Mouse (Mus musculus) megakaryocyte, embryonic 14.5 days (primary cell): ENCODE results near the gene Ntn5. TPM values are rescaled to one million over a fixed set of nuclear protein-coding genes. Genes with fewer than 3 reads are reported as not detected.
A peak's percentile ranks its signal among the peaks of the same experiment; 100 is the strongest.

Source experiments
- H3K27me3 ChIP-seq: replicated peaks from 2 replicates; pipeline ENCODE3; 2012; ENCODE audit warnings: inconsistent platforms
- H3K36me3 ChIP-seq: replicated peaks from 2 replicates; pipeline ENCODE3; 2012; ENCODE audit warnings: low read length, inconsistent platforms, mixed read lengths
- H3K4me1 ChIP-seq: 2 replicates; pipeline ENCODE4 v1.6.1; 2012; ENCODE audit warnings: inconsistent platforms
- H3K4me3 ChIP-seq: replicated peaks from 2 replicates; pipeline ENCODE3; 2012; ENCODE audit warnings: moderate library complexity, mild to moderate bottlenecking, inconsistent platforms
- H3K9me3 ChIP-seq: 2 replicates; pipeline ENCODE4 v1.6.1; 2012; ENCODE audit warnings: inconsistent platforms
- FLI1 ChIP-seq: IDR thresholded peaks from 2 replicates; pipeline ENCODE4 v1.6.1; 2012; ENCODE audit warnings: low read length, inconsistent platforms, mixed read lengths
- GATA1 ChIP-seq: IDR thresholded peaks from 3 replicates; pipeline ENCODE4 v1.6.1; 2012; ENCODE audit warnings: mixed read lengths, low read length, inconsistent platforms, borderline replicate concordance
- polyA plus RNA-seq: library from polyadenylated mRNA; stranded (reverse); fragments of >175 nt; gene quantifications from 2 replicates; pipeline ENCODE4 v1.2.3, GENCODE M21; 2012; ENCODE audit warnings: low replicate concordance; ENCODE audit not compliant: insufficient read depth

The Ntn5 gene
- polyA plus RNA-seq, 1 experiment, result not detected

DNA sequence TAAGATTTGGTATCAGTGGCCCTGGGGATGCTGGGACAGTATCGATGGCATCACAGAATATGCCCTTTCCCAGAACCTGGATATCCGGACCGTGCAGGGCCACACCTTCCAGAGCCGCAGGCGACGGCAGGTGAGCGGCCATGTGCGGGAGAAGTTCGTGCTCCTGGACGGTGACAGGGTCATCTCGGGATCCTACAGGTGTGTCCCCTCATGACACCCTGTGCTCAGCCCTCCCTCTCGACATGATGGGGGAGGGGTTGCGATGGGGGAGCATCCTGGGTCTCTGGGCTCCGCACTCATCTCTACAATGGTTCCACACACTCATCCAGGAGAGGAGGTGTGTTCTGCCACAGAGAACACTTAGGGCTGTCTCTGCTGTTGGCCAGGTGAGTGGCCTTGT, 40.0 kb downstream of the Ntn5 start:
- Histone ChIP-seq H3K4me1 (peaks cover 67% of the 10 kb centered on the region), H3K36me3 (peaks cover 98% of the 10 kb centered on the region), H3K4me3 (no peak overlapping the region), H3K27me3 (no peaks in the 10 kb centered on the region), H3K9me3 (no peaks in the 10 kb centered on the region)
- TF ChIP-seq FLI1 (no peak), GATA1 (no peak)

DNA sequence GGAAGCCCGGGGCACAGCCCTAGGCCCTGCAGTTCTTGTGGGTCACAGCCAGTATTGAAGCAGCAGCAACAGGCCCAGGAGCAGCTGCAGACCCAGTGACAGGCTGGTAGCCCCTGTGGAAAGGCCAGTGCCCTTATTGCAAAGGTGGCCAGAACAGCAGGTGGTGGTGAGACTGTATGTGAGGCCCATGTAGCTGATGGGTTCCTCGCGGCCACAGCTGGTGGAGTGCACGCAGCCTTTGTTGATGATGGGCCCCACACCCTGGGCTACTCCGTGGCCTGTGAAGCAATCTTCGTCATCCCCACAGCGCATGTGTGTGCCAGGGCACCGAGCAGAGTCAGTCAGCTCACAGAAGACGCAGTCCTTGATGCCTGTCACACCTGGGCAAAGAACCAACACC, 41.3 kb downstream of the Ntn5 start:
- peaks cover 98% of the 10 kb centered on the region for H3K36me3 ChIP-seq
- H3K4me3 ChIP-seq, result no peak overlapping the region
- peaks cover 62% of the 10 kb centered on the region for H3K4me1 ChIP-seq
- no peaks in the 10 kb centered on the region for H3K27me3 ChIP-seq
- H3K9me3 ChIP-seq, result no peaks in the 10 kb centered on the region
- no peak for TF ChIP-seq FLI1
- no peak for TF ChIP-seq GATA1

DNA sequence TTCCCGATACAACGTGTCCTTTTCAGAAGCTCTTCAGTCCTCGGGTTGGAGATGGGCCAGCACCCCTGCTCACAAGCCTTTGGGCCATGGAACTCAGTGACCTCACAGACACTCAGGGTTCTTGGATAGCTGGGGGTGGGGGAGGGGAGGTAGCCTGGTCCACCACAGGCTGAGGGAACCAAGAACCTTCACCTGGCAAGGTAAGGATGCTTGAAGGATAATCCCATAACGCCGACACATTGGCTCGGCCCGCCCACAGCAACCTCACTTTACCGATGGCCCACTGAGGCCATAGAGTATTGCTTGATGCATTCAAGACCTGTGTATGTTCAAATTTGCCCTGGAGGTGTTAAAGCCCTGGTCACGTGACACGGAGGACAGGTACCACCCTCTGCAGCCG, 41.9 kb downstream of the Ntn5 start, which contains the start of gene Spaca4:
Spaca4 (minus strand) TSS at position 101 of the 400 bp plus-strand sequence.
- Histone ChIP-seq H3K9me3 (no peaks in the 10 kb centered on the region), H3K36me3 (peaks cover 92% of the 10 kb centered on the region), H3K4me3 (no peak within 1 kb of the TSS), H3K4me1 (peaks cover 62% of the 10 kb centered on the region), H3K27me3 (no peaks in the 10 kb centered on the region)
- TF ChIP-seq FLI1 (no peak), GATA1 (no peak)

DNA sequence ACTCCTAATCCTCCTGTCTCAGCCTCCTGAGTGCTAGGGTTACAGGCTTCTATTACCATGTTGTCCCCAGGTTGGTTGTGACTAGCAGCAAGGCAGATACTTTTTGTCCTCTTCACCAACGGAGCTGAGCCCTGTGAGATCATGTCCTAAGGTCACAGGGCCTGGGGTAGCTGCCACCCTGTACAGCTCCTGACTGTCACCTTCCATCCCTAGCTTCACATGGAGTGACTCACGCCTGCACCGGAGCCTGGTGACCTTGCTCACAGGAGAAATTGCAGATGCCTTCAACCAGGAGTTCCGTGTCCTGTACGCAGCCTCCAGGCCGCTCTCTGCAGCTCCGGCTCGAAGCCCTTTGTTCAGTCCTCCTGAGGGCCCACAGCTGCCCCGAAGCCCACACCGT, 42.6 kb downstream of the Ntn5 start:
- no peaks in the 10 kb centered on the region for H3K27me3 ChIP-seq
- no peaks in the 10 kb centered on the region for H3K9me3 ChIP-seq
- H3K36me3 ChIP-seq, result peaks cover 85% of the 10 kb centered on the region
- no peak overlapping the region for H3K4me3 ChIP-seq
- peaks cover 62% of the 10 kb centered on the region for H3K4me1 ChIP-seq
- TF ChIP-seq GATA1 (no peak), FLI1 (no peak)

DNA sequence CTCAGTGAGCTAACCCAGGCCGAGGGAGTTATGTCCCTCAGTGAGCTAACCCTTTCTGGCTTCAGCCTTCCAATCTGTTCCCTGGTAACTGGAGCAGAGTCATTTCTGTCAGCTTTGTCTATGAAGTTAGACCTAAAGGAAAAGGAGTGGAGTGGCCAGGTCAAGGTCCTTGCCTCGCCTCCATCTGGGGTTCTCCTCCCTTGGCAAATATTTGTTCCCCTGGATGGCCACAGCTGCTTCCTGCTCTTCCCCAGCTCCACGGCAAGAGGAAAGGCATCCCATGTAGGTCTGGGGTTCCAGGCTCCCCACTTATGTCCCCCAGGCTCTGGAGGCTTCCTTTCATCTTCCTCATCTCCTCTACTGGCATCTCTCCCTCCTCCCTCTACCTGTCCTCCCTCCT, 43.8 kb downstream of the Ntn5 start:
- no peaks in the 10 kb centered on the region for H3K27me3 ChIP-seq
- no peak for TF ChIP-seq GATA1
- TF ChIP-seq FLI1, result no peak
- no peaks in the 10 kb centered on the region for H3K9me3 ChIP-seq
- H3K4me1 ChIP-seq, result peaks cover 61% of the 10 kb centered on the region
- H3K4me3 ChIP-seq, result no peak overlapping the region
- peaks cover 73% of the 10 kb centered on the region for H3K36me3 ChIP-seq

DNA sequence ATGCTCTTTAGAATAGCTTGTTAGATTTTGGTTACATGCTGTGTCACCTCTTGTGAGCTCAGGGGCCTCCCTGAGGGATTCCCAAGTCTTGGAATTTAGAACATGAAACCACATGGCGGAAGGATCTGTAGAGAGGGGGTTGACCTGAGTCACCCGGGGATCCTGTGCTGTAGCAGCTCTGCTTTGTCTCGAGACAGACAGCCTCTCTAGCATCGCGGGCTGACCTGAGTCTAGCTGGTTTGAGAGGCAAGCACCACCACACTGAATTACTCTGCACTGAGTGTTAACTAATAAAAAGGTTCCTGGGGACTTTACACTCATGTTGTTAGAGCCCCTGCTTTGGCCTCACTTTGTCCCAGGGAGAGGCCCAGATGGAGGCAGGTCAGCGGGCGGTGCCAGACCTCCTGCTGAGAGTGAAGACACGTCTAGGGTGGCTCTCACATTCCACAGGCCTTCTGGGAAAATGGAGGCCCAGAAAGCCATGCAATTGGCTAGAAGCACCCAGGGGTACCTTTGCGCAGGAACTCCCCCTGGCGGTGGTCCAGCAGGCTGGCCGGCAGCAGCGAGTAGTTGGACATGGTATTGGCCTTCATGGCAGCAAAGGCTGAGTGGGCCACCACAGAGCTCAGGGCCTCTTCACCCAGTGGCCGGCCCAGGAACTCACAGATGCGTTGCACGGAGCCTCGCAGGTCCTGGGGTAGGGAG, 47.1 kb downstream of the Ntn5 start:
- Histone ChIP-seq H3K9me3 (no peaks in the 10 kb centered on the region), H3K36me3 (peaks cover 40% of the 10 kb centered on the region), H3K4me3 (no peak overlapping the region), H3K27me3 (peaks cover 7% of the 10 kb centered on the region), H3K4me1 (peaks cover 48% of the 10 kb centered on the region)
- TF ChIP-seq FLI1, result no peak
- no peak for TF ChIP-seq GATA1

DNA sequence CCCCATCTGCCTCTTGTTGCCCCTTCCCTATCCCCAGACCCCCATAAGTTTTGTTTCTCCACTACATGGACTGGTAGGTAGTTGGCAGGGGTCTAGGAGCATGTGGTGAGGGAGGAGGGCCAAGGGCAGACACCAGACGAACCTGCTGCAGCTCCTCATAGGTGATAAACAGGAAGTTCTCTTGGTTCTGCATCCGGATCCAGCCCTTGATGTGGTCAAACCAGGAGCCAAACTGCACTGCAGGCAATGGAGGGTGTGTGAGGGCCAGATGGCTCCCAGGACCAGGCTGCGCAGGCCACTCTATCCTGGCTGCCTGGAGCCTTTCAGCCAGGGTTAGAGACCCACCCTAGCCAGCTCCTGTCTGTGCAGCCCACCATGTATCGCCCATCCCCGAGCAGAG, 49.7 kb downstream of the Ntn5 start:
- TF ChIP-seq GATA1, result no peak
- TF ChIP-seq FLI1, result no peak
- Histone ChIP-seq H3K9me3 (no peaks in the 10 kb centered on the region), H3K4me3 (no peak overlapping the region), H3K36me3 (peaks cover 17% of the 10 kb centered on the region), H3K4me1 (peaks cover 33% of the 10 kb centered on the region), H3K27me3 (peaks cover 7% of the 10 kb centered on the region)

DNA sequence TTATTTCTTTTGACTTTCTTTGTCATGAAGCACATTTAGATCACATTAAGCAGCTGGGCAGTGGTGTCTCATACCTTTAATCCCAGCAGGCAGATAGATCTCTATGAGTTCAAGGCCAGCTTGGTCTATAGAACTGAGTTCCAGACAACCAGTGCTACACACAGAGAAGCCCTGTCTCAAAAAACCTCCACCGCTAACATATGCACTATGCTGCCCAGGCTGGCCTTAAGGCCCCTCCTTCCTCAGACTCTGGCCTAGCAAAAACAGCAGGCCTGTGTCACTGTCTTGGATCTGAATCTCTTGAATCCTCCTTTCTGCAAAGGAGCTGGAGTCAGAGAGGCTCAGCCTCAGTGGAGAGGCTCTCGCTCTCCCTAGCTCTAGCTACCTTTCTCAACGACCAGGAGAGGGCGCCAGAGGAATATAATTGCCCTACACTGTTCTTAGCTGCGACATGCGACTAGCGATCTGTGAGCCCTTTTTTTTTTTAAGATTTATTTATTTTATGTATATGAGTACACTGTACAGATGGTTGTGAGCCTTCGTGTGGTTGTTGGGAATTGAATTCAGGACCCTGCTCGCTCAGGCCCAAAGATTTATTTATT, 55.4 kb downstream of the Ntn5 start:
- Histone ChIP-seq H3K4me1 (peaks cover 24% of the 10 kb centered on the region), H3K27me3 (peaks cover 24% of the 10 kb centered on the region), H3K4me3 (no peak overlapping the region), H3K9me3 (no peaks in the 10 kb centered on the region), H3K36me3 (no peaks in the 10 kb centered on the region)
- TF ChIP-seq GATA1 (no peak), FLI1 (no peak)

DNA sequence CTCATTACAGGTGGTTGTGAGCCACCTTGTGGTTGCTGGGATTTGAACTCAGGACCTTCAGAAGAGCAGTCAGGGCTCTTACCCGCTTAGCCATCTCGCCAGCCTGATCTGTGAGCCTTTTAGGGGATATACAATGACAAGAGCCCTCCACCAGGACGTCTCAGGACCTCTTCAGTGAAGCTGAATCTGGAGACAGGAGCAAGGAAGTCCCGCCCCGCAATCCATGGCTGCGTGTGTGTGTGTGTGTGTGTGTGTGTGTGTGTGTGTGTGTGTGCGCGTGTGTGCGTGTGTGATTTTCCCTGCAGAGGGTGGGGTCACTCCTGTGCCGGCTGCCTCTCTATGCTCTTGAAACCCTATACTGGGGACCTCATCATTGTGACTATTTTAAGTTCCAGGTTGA, 56.0 kb downstream of the Ntn5 start:
- peaks cover 27% of the 10 kb centered on the region for H3K27me3 ChIP-seq
- H3K4me3 ChIP-seq, result no peak overlapping the region
- peaks cover 24% of the 10 kb centered on the region for H3K4me1 ChIP-seq
- no peaks in the 10 kb centered on the region for H3K9me3 ChIP-seq
- no peaks in the 10 kb centered on the region for H3K36me3 ChIP-seq
- TF ChIP-seq GATA1 (no peak), FLI1 (no peak)

DNA sequence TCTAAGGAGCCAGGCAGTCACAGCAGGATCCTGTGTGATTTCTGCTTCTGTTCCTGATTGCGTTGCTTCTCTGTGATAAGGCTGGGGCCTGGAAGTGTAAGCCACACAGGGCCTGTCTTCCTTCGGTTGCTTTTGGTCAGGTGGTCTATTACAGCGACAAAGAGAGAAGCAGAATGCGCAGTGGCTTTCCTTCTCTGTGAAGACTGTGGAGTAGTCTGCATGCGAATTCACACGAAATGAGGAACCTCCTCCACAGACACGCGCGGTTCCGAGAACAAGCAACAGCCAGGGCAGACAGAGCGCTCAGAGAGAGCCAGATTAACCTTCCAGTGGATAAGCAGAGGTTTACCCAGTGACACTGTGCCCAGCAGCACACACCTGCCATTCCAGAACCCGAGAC, 57.5 kb downstream of the Ntn5 start:
- peaks cover 24% of the 10 kb centered on the region for H3K4me1 ChIP-seq
- peaks cover under 1% of the 10 kb centered on the region; the same call in 1 of the 2 replicates for H3K9me3 ChIP-seq
- H3K4me3 ChIP-seq, result peak overlapping the region; percentile 90
- TF ChIP-seq GATA1 (no peak), FLI1 (no peak)
- H3K27me3 ChIP-seq, result peaks cover 33% of the 10 kb centered on the region
- no peaks in the 10 kb centered on the region for H3K36me3 ChIP-seq

DNA sequence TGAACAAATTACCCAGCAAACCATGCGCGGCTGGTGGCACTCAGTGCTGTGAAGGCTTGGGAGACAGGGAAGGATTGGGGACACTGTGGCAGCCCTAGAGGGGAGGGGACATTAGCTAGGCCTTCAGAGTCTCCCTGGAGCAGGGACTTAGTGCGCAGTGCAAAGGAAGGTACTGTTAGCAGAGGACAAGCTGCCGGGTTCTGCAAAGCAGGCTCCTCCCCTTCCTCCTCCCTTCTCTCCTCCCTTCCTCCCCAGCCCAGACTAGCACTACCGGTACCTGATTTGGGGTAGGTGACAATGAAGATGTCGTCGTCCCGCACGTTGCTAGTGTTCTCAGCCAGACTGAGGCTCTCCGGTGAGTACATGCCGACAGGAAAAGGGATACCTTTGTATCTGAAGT, 58.0 kb downstream of the Ntn5 start:
- no peaks in the 10 kb centered on the region for H3K36me3 ChIP-seq
- H3K27me3 ChIP-seq, result peaks cover 33% of the 10 kb centered on the region
- TF ChIP-seq FLI1, result no peak
- no peak for TF ChIP-seq GATA1
- peaks cover 24% of the 10 kb centered on the region for H3K4me1 ChIP-seq
- H3K9me3 ChIP-seq, result peaks cover 5% of the 10 kb centered on the region
- H3K4me3 ChIP-seq, result peak overlapping the region; percentile 90
